Mouse (Mus musculus): ENCODE data around the gene Ephb4. TPM values are rescaled to one million over a fixed set of nuclear protein-coding genes. Genes with fewer than 3 reads are reported as not detected.

The Ephb4 gene
- polyA plus RNA-seq, 1 experiment: 5.0 TPM

- peaks cover 3% of the 10 kb centered on the region; the same call in 1 of the 2 replicates for H3K4me1 ChIP-seq (ENCODE audit: control insufficient read depth, insufficient read depth, low read length)
- peak; percentile 90 to 93 for DNase-seq
- WGBS: 1% methylated on average over 71 of the region's 72 CpGs
These were observed 42.6 kb upstream of the Ephb4 start, which contains the start of gene Srrt for GRCm38 (mm10) chr5:137307071-137307912. Gene Srrt, minus strand, starts transcription at chr5:137307674.

GRCm38 (mm10) chr5:137308356-137308755, 41.6 kb upstream of the Ephb4 start:
- TF ChIP-seq POLR2A (IDR thresholded peaks at IDR 0.05; ENCODE audit: borderline replicate concordance, insufficient read depth, low read length) (no peak), CTCF (IDR thresholded peaks at IDR 0.05; ENCODE audit: borderline replicate concordance, insufficient read depth, low read depth, low read length) (no peak)
- H3K4me3 ChIP-seq (replicated peaks; ENCODE audit: insufficient read depth, low read depth, low read length): no peak overlapping the region
- H3K4me1 ChIP-seq (ENCODE audit: control insufficient read depth, insufficient read depth, low read length): peaks cover 3% of the 10 kb centered on the region; the same call in 1 of the 2 replicates
- H3K27me3 ChIP-seq (ENCODE audit: control insufficient read depth, insufficient read depth, low read length): no peaks in the 10 kb centered on the region
- 97% methylated on average over 4 of the region's 4 CpGs for WGBS
- no peak for DNase-seq
- no peak overlapping the region; the same call in 1 of the 2 replicates for H3K27ac ChIP-seq (ENCODE audit: insufficient read depth, low read length)

More at GRCm38 (mm10) chr5:137307071-137307912, 42.6 kb upstream of the Ephb4 start, which contains the start of gene Srrt:
- peak within 1 kb of the TSS; percentile 95 for H3K4me3 ChIP-seq (replicated peaks; ENCODE audit: insufficient read depth, low read depth, low read length)
- peak within 1 kb of the TSS; percentile 75 for H3K27ac ChIP-seq (ENCODE audit: insufficient read depth, low read length)
- TF ChIP-seq POLR2A (IDR thresholded peaks at IDR 0.05; ENCODE audit: borderline replicate concordance, insufficient read depth, low read length) (peak; percentile 82; the same call in 1 of the 2 replicates), CTCF (IDR thresholded peaks at IDR 0.05; ENCODE audit: borderline replicate concordance, insufficient read depth, low read depth, low read length) (no peak)
- no peaks in the 10 kb centered on the region for H3K27me3 ChIP-seq (ENCODE audit: control insufficient read depth, insufficient read depth, low read length)

- DNase-seq: no peak
- Histone ChIP-seq H3K4me3 (replicated peaks; ENCODE audit: insufficient read depth, low read depth, low read length) (peak overlapping the region; percentile 31), H3K27ac (ENCODE audit: insufficient read depth, low read length) (no peak overlapping the region), H3K27me3 (ENCODE audit: control insufficient read depth, insufficient read depth, low read length) (no peaks in the 10 kb centered on the region), H3K4me1 (ENCODE audit: control insufficient read depth, insufficient read depth, low read length) (no peaks in the 10 kb centered on the region)
- TF ChIP-seq POLR2A (IDR thresholded peaks at IDR 0.05; ENCODE audit: borderline replicate concordance, insufficient read depth, low read length) (no peak), CTCF (IDR thresholded peaks at IDR 0.05; ENCODE audit: borderline replicate concordance, insufficient read depth, low read depth, low read length) (no peak)
- WGBS: 12% methylated on average over 22 of the region's 22 CpGs
These were observed 36.3 kb upstream of the Ephb4 start for GRCm38 (mm10) chr5:137313466-137314192.

- no peak for TF ChIP-seq CTCF (IDR thresholded peaks at IDR 0.05; ENCODE audit: borderline replicate concordance, insufficient read depth, low read depth, low read length)
- TF ChIP-seq POLR2A (IDR thresholded peaks at IDR 0.05; ENCODE audit: borderline replicate concordance, insufficient read depth, low read length): no peak
- DNase-seq: no peak
- Histone ChIP-seq H3K4me3 (replicated peaks; ENCODE audit: insufficient read depth, low read depth, low read length) (peak within 1 kb of the TSS; percentile 31), H3K27me3 (ENCODE audit: control insufficient read depth, insufficient read depth, low read length) (no peaks in the 10 kb centered on the region), H3K27ac (ENCODE audit: insufficient read depth, low read length) (no peak within 1 kb of the TSS), H3K4me1 (ENCODE audit: control insufficient read depth, insufficient read depth, low read length) (no peaks in the 10 kb centered on the region)
- 36% methylated on average over 30 of the region's 30 CpGs for WGBS
These were observed 35.5 kb upstream of the Ephb4 start, which contains the start of gene Trip6 for GRCm38 (mm10) chr5:137314193-137315083. Gene Trip6, minus strand, starts transcription at chr5:137314404.

GRCm38 (mm10) chr5:137315084-137315903, 34.6 kb upstream of the Ephb4 start:
- Histone ChIP-seq H3K4me3 (replicated peaks; ENCODE audit: insufficient read depth, low read depth, low read length) (no peak overlapping the region), H3K27me3 (ENCODE audit: control insufficient read depth, insufficient read depth, low read length) (no peaks in the 10 kb centered on the region), H3K4me1 (ENCODE audit: control insufficient read depth, insufficient read depth, low read length) (no peaks in the 10 kb centered on the region), H3K27ac (ENCODE audit: insufficient read depth, low read length) (no peak overlapping the region)
- DNase-seq: no peak
- 39% methylated on average over 30 of the region's 30 CpGs for WGBS
- no peak for TF ChIP-seq POLR2A (IDR thresholded peaks at IDR 0.05; ENCODE audit: borderline replicate concordance, insufficient read depth, low read length)
- TF ChIP-seq CTCF (IDR thresholded peaks at IDR 0.05; ENCODE audit: borderline replicate concordance, insufficient read depth, low read depth, low read length): no peak

GRCm38 (mm10) chr5:137317361-137317760, 32.5 kb upstream of the Ephb4 start:
- 90% methylated on average over 8 of the region's 8 CpGs for WGBS
- Histone ChIP-seq H3K4me1 (ENCODE audit: control insufficient read depth, insufficient read depth, low read length) (no peaks in the 10 kb centered on the region), H3K27ac (ENCODE audit: insufficient read depth, low read length) (no peak overlapping the region), H3K27me3 (ENCODE audit: control insufficient read depth, insufficient read depth, low read length) (no peaks in the 10 kb centered on the region; the same call in 1 of the 2 replicates), H3K4me3 (replicated peaks; ENCODE audit: insufficient read depth, low read depth, low read length) (no peak overlapping the region)
- TF ChIP-seq CTCF (IDR thresholded peaks at IDR 0.05; ENCODE audit: borderline replicate concordance, insufficient read depth, low read depth, low read length) (no peak), POLR2A (IDR thresholded peaks at IDR 0.05; ENCODE audit: borderline replicate concordance, insufficient read depth, low read length) (no peak)
- DNase-seq: no peak
